Mouse (Mus musculus): ENCODE data around the gene Asxl1. TPM values are rescaled to one million over a fixed set of nuclear protein-coding genes. Genes with fewer than 3 reads are reported as not detected.
A peak's percentile ranks its signal among the peaks of the same experiment; 100 is the strongest.

Asxl1 gene
- polyA plus RNA-seq, 1 experiment from 2014 or later, result 14.2 TPM

DNA sequence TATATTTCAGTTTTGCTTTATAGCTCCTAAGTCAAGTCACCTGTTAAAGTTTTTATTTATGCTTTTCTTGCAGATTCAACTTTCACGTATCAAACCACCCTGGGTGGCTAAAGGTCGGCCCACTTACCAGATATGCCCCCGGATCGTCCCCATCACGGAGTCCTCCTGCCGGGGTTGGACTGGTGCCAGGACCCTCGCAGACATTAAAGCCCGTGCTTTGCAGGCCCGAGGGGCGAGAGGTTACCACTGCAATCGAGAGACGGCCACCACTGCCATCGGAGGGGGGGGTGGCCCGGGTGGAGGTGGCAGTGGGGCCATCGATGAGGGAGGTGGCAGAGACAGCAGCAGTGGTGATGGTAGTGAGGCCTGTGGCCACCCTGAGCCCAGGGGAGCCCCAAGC lies 53.5 kb downstream of the Asxl1 start:
- Histone ChIP-seq H3K4me3 (no peak overlapping the region), H3K27me3 (ENCODE audit: poor library complexity, severe bottlenecking) (no peaks in the 10 kb centered on the region), H3K4me1 (no peaks in the 10 kb centered on the region), H3K9me3 (no peaks in the 10 kb centered on the region), H3K27ac (no peak overlapping the region), H3K36me3 (replicated peaks) (peaks cover 91% of the 10 kb centered on the region)
- WGBS, result 96% methylated on average over 15 of the region's 15 CpGs
- DNase-seq (ENCODE audit: extremely low spot score, low spot score), result no peak

DNA sequence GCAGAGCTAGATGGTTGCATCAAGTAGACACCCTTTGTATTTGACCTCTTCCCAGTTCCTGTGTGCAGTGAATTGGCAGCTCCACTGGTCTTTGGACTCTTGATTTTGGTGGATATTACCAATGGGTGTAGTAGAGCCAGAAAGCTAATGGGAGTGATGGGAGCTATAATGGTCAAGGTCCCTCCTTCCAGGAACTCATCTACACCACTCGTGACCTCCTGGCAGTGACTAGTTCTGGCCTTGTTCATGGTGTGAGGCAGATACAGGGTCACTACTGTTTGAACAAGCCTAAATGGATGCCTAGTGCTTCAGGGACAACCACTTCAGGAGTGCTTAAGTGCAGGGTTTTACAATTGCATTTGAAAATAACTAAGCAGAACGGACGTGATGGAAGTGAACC lies 58.4 kb downstream of the Asxl1 start:
- H3K9me3 ChIP-seq, result no peaks in the 10 kb centered on the region
- DNase-seq (ENCODE audit: extremely low spot score, low spot score), result no peak
- no peaks in the 10 kb centered on the region for H3K27me3 ChIP-seq (ENCODE audit: poor library complexity, severe bottlenecking)
- peaks cover 84% of the 10 kb centered on the region for H3K36me3 ChIP-seq (replicated peaks)
- WGBS, result 88% methylated on average over 3 of the region's 3 CpGs
- H3K4me3 ChIP-seq, result no peak overlapping the region
- no peak overlapping the region for H3K27ac ChIP-seq
- H3K4me1 ChIP-seq, result no peaks in the 10 kb centered on the region

DNA sequence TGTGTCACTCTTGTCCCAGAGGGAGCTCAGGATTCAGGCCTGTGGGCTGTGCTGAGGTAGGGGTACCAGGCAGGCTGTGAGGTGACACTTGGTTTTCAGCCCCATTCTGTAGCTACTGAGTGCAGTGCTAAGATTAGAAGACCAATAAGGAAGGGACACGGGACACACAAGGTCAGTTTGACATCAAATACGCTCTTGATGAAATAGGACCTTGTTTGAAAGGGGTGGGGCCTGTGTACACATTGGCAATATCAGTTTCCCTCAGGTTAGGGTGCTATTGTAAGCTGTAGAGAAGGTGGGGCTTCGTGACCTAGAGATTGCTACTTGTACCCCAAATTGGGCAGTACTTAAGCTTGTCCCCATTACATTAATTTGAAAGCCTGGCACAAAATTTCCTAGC lies 59.3 kb downstream of the Asxl1 start:
- no peak overlapping the region for H3K4me3 ChIP-seq
- no peaks in the 10 kb centered on the region for H3K9me3 ChIP-seq
- H3K36me3 ChIP-seq (replicated peaks), result peaks cover 84% of the 10 kb centered on the region
- H3K27ac ChIP-seq, result no peak overlapping the region
- no peaks in the 10 kb centered on the region for H3K4me1 ChIP-seq
- no peaks in the 10 kb centered on the region for H3K27me3 ChIP-seq (ENCODE audit: poor library complexity, severe bottlenecking)
- no peak for DNase-seq (ENCODE audit: extremely low spot score, low spot score)
- WGBS, result 87% methylated on average over 3 of the region's 3 CpGs

DNA sequence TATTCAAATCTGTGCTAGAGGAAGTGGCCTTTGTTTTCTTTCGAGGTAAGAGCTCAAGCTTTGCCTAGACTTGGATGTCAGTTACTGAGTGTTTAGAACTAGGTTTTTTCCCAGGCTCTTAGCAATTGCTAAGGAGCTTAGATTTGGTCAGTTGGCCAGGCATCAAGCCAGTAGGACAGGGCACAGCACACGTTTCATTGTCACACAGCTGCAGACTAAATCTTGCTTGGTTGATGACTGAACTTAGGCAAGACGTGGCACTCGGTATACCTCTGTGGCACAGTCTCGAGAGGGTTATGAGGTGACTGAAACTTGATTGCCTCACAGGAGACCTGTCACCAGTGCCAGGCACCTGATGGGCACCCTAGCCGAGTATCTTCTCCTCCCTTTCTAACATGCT lies 61.3 kb downstream of the Asxl1 start:
- no peaks in the 10 kb centered on the region for H3K4me1 ChIP-seq
- DNase-seq (ENCODE audit: extremely low spot score, low spot score), result no peak
- no peak overlapping the region for H3K4me3 ChIP-seq
- H3K9me3 ChIP-seq, result no peaks in the 10 kb centered on the region
- 87% methylated on average over 6 of the region's 6 CpGs for WGBS
- no peaks in the 10 kb centered on the region for H3K27me3 ChIP-seq (ENCODE audit: poor library complexity, severe bottlenecking)
- H3K27ac ChIP-seq, result no peak overlapping the region
- H3K36me3 ChIP-seq (replicated peaks), result peaks cover 84% of the 10 kb centered on the region

DNA sequence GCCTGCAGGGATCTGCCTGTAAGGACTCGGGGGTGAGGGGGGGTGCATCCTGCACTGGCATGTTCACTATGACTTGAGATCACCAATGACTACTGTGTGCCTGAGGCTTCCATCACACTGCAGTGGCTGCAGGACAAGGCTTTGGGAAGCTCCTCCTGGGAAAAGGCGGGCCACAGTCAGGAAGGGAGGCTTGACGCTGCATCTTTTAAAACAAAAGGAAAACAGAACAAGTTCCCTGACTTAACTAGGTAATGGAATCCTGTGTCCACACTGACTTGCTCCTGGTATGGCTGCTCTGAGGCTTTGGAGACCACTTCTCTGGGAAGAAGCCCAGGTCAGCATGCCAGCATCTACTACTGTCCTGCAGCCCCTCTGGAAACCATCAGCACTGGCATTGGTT lies 63.3 kb downstream of the Asxl1 start:
- no peak for DNase-seq (ENCODE audit: extremely low spot score, low spot score)
- H3K9me3 ChIP-seq, result no peaks in the 10 kb centered on the region
- H3K36me3 ChIP-seq (replicated peaks), result peaks cover 92% of the 10 kb centered on the region
- H3K27ac ChIP-seq, result no peak overlapping the region
- no peaks in the 10 kb centered on the region for H3K4me1 ChIP-seq
- H3K27me3 ChIP-seq (ENCODE audit: poor library complexity, severe bottlenecking), result no peaks in the 10 kb centered on the region
- no peak overlapping the region for H3K4me3 ChIP-seq
- WGBS, result 85% methylated on average over 3 of the region's 3 CpGs

DNA sequence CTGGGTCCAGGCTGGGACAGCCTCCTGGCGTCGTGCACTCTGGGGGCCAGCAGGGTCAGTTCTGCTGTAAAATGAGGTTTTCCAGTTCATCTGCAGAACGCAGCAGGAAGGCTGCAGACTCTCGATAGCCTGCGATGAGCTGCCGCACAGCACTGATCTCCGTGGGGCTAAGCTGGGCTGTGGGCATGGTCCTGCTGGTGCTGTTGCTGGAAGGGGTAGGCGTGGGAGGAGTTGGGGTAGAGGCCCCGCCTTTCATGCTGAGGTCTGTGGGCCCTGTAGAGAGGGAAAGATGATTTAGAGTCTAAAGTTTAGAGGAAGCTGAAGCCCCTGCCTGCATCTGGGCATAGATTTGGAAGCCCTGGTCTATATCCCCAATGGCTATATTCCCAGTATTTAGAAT lies 65.9 kb downstream of the Asxl1 start:
- WGBS, result 77% methylated on average over 9 of the region's 9 CpGs
- Histone ChIP-seq H3K36me3 (replicated peaks) (peaks cover 98% of the 10 kb centered on the region), H3K9me3 (no peaks in the 10 kb centered on the region), H3K27ac (no peak overlapping the region), H3K4me3 (no peak overlapping the region), H3K4me1 (no peaks in the 10 kb centered on the region), H3K27me3 (ENCODE audit: poor library complexity, severe bottlenecking) (no peaks in the 10 kb centered on the region)
- no peak for DNase-seq (ENCODE audit: extremely low spot score, low spot score)

DNA sequence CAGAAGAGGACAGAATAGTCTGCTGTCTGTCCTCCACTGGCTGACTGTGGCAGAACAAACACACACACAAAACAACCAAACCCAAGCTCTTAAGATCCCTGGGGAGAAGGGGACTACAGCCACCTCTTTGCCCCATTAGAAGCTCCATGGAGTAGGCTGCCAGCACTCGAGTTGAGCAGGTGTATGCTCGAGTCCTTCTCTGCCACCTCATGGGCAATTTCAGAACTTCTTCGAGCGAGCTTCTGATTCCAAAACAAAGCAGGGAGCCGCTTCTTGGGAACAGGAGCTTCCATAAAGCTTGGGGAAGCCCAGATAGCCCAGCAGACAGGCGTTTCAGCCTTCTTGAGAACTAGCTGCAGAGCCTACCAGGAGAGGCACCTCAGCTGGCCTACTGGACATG lies 66.9 kb downstream of the Asxl1 start:
- DNase-seq (ENCODE audit: extremely low spot score, low spot score), result no peak
- Histone ChIP-seq H3K4me1 (no peaks in the 10 kb centered on the region), H3K27me3 (ENCODE audit: poor library complexity, severe bottlenecking) (no peaks in the 10 kb centered on the region), H3K36me3 (replicated peaks) (peaks cover 100% of the 10 kb centered on the region), H3K4me3 (no peak overlapping the region), H3K27ac (no peak overlapping the region), H3K9me3 (no peaks in the 10 kb centered on the region)
- WGBS, result 71% methylated on average over 6 of the region's 6 CpGs

DNA sequence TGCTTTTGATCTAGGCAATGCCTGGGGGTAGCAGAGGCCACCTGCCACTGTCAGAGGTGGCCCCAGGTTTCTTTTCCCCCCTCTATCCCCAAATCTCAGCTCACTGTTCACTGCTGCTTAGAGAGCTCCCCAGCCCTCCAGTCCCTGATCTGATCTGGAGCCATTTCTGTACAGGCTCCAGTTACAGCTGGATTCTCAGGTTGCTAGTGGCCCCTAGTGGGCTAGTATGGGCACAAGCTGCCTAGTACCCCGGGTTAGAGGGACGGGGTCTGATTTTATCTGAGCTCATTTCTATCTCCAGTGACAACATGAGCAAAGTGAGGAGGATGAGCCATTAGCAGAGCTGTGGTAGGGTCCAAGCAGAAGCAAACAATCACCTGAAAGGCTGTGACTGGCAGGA lies 69.0 kb downstream of the Asxl1 start:
- Histone ChIP-seq H3K9me3 (no peaks in the 10 kb centered on the region), H3K27ac (no peak overlapping the region), H3K27me3 (ENCODE audit: poor library complexity, severe bottlenecking) (no peaks in the 10 kb centered on the region), H3K4me3 (no peak overlapping the region), H3K36me3 (replicated peaks) (peaks cover 100% of the 10 kb centered on the region), H3K4me1 (peaks cover 7% of the 10 kb centered on the region)
- no peak for DNase-seq (ENCODE audit: extremely low spot score, low spot score)
- WGBS, result 47% methylated on average over 2 of the region's 2 CpGs

DNA sequence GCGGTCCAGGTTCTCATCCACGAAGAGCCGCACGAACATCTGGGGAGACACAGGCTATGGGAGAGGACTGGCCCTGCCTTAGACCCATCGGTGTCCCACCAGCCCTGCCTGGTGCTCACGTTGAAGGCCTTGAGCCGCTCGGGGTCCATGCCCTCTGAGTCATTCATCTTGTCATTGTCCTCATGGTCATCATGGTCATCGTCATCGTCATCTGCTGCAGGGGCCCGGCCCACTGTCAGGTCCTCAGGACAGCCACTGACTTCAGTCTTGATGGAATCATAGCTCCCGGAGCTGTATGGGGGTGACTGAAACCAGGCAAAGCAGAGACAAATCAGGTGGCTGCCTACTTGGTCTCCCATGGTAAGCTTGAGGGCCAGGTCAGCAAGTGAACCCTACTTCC lies 72.2 kb downstream of the Asxl1 start:
- no peak for DNase-seq (ENCODE audit: extremely low spot score, low spot score)
- H3K27me3 ChIP-seq (ENCODE audit: poor library complexity, severe bottlenecking), result no peaks in the 10 kb centered on the region
- H3K4me3 ChIP-seq, result no peak overlapping the region
- H3K4me1 ChIP-seq, result peaks cover 24% of the 10 kb centered on the region
- no peak overlapping the region for H3K27ac ChIP-seq
- peaks cover 80% of the 10 kb centered on the region for H3K36me3 ChIP-seq (replicated peaks)
- 96% methylated on average over 12 of the region's 12 CpGs for WGBS
- no peaks in the 10 kb centered on the region for H3K9me3 ChIP-seq

DNA sequence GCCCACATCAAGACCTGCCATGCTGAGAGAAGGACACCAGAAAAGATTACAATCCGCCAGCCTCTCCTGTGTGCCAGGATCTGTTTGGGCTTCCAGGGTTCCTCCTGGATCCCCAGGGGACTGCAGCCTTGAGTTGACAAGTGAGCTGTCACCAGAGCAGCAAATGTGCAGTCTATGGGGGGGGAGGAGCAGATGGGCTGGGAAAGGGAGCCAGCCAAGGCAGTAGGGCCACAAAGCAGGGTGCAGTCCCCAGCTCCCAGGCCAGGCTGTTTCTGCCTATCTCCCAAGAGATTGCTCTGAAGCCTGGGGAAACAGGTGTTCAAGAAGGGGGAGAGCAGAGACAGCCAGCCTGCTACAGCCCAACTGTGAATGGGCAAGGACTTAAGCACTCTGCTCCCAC lies 72.8 kb downstream of the Asxl1 start:
- H3K4me1 ChIP-seq, result peaks cover 29% of the 10 kb centered on the region
- no peak for DNase-seq (ENCODE audit: extremely low spot score, low spot score)
- 92% methylated on average over 1 of the region's 1 CpGs for WGBS
- no peaks in the 10 kb centered on the region for H3K9me3 ChIP-seq
- H3K27me3 ChIP-seq (ENCODE audit: poor library complexity, severe bottlenecking), result no peaks in the 10 kb centered on the region
- H3K4me3 ChIP-seq, result no peak overlapping the region
- no peak overlapping the region for H3K27ac ChIP-seq
- peaks cover 78% of the 10 kb centered on the region for H3K36me3 ChIP-seq (replicated peaks)

DNA sequence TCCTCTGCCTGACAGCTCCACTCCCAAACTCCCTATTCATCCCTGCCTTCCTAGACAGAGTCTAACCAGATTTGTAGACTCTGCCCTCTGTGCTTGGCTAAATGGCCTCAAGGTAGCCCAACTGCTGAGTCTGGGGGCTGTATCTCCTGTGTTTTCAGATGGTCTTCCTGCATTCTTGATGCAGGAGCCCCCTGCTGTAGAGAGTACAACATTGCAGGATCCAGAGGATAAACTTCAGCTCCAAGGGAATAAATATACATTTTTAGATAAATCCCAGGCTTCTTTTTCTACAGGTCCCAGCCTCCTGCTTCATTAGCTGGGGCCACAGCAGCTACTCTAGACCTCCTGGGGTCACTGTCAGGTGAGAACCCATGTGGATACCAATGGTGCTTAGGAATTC lies 75.6 kb downstream of the Asxl1 start:
- no peak for DNase-seq (ENCODE audit: extremely low spot score, low spot score)
- Histone ChIP-seq H3K36me3 (replicated peaks) (peaks cover 61% of the 10 kb centered on the region), H3K4me3 (no peak overlapping the region), H3K27ac (no peak overlapping the region), H3K27me3 (ENCODE audit: poor library complexity, severe bottlenecking) (no peaks in the 10 kb centered on the region), H3K9me3 (no peaks in the 10 kb centered on the region), H3K4me1 (peaks cover 55% of the 10 kb centered on the region)

DNA sequence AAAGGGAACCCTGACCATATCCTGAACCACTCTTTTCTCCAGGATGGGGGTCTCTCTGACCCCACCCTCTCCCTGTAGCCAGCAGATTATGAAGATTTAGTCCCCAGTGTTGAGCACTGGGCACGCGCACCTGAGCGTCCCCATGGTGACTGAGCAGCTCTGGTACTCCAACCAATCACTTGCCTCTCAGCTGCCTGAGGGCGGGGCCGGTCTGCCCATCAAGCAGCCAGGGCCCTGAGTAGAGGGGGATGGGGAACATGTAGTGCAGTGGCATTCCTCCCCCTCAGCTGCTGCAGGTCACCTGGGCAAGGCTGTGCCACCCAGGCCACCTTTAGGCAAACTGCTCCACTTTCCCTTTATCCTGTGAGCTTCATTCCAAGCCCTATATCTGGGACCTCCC lies 76.4 kb downstream of the Asxl1 start:
- Histone ChIP-seq H3K27me3 (ENCODE audit: poor library complexity, severe bottlenecking) (no peaks in the 10 kb centered on the region), H3K4me1 (peaks cover 63% of the 10 kb centered on the region), H3K4me3 (no peak overlapping the region), H3K36me3 (replicated peaks) (peaks cover 53% of the 10 kb centered on the region), H3K9me3 (no peaks in the 10 kb centered on the region), H3K27ac (peak overlapping the region; percentile 12; the same call in 1 of the 2 replicates)
- peak; percentile 49 for DNase-seq (ENCODE audit: extremely low spot score, low spot score)
- 16% methylated on average over 5 of the region's 5 CpGs for WGBS

DNA sequence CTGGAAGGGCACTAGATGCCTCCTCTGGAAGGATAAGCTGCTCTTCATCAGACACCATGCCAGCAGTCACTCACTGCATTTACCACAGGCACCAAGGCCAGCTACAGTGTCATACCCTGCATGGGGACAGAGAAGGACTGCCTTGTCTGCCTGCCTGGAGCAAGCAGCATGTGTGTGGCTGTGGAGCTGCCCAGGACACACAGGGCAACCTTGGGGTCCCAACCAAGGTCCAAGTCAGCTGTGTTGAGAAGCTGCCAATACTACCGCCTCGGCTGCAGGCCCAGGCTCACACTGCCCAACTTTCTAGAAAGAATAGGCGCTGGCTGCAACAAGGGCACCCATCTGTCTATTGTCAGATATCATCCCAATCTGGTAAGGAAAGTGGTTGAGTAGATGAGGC lies 77.5 kb downstream of the Asxl1 start:
- no peak overlapping the region for H3K4me3 ChIP-seq
- peaks cover 69% of the 10 kb centered on the region for H3K4me1 ChIP-seq
- peaks cover 46% of the 10 kb centered on the region for H3K36me3 ChIP-seq (replicated peaks)
- WGBS, result 91% methylated on average over 3 of the region's 3 CpGs
- no peaks in the 10 kb centered on the region for H3K9me3 ChIP-seq
- H3K27me3 ChIP-seq (ENCODE audit: poor library complexity, severe bottlenecking), result no peaks in the 10 kb centered on the region
- DNase-seq (ENCODE audit: extremely low spot score, low spot score), result no peak
- peak overlapping the region; percentile 48; the same call in 1 of the 2 replicates for H3K27ac ChIP-seq

DNA sequence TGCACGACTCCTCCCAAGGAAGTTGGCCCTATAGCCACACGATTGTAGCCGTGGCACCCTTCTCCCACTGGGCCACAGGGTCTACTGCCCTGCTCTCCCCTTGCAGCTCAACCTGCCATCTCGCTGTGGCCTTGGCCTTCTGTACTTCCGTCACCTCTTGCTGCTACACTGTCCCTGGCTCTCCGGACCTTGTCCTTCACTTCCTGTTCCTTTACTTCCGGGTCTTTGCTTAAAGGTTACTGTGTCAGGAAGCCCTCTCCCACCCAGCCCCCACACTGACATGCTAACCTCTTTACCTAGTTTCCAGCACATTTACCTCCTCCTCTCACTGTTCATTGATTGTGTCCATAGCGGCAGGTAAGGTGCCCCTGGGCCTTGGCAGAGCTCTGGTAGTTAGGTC lies 78.9 kb downstream of the Asxl1 start:
- Histone ChIP-seq H3K4me1 (peaks cover 68% of the 10 kb centered on the region), H3K4me3 (no peak overlapping the region), H3K27ac (peak overlapping the region; percentile 82), H3K36me3 (replicated peaks) (peaks cover 46% of the 10 kb centered on the region), H3K27me3 (ENCODE audit: poor library complexity, severe bottlenecking) (no peaks in the 10 kb centered on the region), H3K9me3 (no peaks in the 10 kb centered on the region)
- 86% methylated on average over 8 of the region's 8 CpGs for WGBS
- DNase-seq (ENCODE audit: extremely low spot score, low spot score), result no peak

Data from forebrain, embryonic 10.5 days (tissue).